Mouse (Mus musculus): Measurements from ENCODE around the gene Pecam1.
"Not testable (repeated sequence)": the region's sequence is repeated elsewhere in the genome, so short reads cannot be mapped to it uniquely, and the experiment has no call there.

The Pecam1 gene

GRCm38 (mm10) chr11:106728402-106729366 lies 21.7 kb downstream of the Pecam1 start:
- no peak for DNase-seq (ENCODE audit: low read depth)

GRCm38 (mm10) chr11:106727967-106728366 lies 22.5 kb downstream of the Pecam1 start:
- no peak for DNase-seq (ENCODE audit: low read depth)

GRCm38 (mm10) chr11:106724916-106725235 lies 25.6 kb downstream of the Pecam1 start:
- DNase-seq (ENCODE audit: low read depth), result not testable (repeated sequence)

DNA sequence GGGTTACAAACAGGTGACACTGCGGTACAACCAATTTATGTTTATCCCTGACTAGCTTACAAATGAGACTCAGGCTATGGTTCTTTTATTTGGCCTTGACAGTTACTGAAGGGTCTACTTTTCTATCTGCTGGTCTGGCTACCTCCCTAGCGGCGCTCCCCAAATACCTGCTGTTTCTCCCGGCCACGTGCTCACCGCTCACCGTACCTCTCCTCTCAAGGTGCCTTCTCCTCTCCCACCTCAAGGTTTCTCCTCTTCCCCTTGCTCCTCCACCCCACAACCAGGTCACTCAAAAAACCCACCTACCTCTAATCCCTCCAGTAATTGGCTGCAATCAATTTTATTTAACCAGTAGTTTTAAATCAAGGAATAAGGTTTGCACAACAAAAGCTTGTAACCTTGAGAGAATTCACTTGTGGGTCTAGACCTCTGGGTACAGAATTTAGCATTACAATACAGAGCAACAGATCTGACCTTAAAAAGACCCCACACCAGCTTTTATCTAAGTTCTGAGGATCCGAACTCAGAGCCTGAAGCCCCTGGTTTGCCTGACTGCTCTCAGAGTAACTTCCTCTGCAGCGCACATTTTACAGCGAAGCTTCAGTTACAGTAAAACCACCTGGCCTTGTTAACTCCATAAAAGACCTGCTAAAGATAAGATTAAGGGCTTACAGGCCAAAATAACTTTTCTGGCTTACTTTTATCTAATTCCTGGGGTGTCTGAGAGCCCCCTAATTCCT lies 26.1 kb downstream of the Pecam1 start:
- no peak for DNase-seq (ENCODE audit: low read depth)

DNA sequence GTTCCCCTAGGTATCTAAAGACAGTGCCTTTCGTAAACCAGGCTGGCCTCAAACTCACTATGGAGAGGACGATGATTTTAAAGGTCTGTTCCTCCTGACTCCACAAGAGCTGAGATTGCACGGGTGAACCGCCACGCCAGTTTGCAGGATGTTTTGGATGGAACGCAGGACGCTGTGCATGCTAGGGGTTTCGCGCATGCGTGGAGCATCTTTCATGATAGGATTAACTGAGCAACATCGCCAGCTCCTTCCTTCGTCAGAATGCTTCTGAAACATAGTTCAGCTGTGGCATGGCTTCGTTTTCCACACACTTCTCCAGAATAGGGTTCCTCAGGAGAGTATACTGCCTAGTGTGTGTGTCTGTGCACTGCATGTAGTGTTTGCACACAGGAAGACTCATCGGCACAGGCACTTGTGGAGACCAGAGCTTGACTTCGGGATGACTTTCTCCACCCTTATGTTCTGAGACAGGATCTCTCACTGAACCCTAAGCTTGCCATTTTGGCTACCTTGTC lies 26.8 kb downstream of the Pecam1 start:
- no peak for DNase-seq (ENCODE audit: low read depth)

DNA sequence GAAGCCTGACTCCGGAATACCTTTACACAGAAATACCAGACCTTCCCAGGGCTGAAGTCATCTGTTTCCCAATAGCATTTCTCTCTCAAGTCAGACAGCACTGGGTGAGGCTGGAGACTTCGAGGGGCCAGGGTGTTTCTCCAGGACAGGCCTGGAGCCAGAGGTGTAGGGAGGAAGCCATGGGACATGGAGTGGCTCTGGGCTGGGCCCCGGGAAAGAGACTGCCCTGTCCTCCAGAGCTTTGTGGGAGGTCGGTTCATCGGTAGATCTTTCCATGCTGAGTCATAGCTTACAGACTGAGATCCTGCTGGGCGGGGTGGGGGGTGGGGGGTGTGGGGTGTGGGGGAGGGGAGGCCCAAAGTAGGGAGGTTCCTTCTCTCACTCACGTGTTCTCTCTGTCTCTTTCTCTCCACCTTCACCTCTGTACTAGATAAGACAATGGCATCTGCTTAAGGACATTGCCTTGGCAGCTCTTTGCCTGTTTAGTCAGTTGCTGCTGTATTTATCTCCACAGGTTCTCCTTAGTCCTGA lies 27.5 kb downstream of the Pecam1 start:
- DNase-seq (ENCODE audit: low read depth), result no peak

DNA sequence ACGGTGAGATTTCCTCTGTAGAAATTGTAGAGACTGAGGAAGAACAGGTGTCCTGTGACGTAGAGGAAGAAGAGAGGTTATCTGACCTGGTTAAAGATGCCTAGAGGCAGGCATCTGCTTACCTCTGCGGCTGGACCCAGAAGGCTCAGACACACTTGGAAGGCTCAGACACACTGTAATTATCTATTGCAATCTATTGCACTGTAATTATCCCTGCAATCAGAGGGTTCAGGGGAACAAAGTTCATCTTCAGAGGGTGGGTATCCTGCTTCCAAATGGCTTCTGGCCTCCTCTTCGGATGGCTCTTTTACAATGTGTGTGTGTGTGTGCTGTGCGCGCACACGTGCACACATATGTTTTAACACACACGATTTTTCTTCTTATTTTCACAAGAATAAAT lies 30.0 kb downstream of the Pecam1 start:
- no peak for DNase-seq (ENCODE audit: low read depth)

DNA sequence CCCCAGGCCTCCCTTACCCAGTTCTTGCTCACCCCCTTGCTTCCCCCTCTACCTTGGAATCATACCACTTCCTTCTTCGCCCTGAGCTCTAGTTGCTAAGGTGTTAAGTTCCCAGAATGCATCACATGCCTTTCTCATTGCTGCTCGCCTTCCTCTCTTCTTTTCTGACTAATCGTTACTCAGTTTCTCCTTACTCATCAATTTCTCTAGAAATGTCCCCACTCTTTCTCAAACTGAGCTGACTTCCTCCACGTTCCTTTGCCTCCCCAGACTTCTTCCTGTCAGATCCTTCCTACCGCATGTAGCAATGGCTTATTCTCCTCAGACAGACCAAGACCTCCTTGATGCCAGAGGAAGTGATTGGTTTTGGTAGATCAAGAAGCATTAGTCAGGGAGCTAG lies 33.9 kb downstream of the Pecam1 start:
- DNase-seq (ENCODE audit: low read depth), result peak; percentile 42

GRCm38 (mm10) chr11:106715066-106715465 lies 35.4 kb downstream of the Pecam1 start:
- DNase-seq (ENCODE audit: low read depth), result no peak

GRCm38 (mm10) chr11:106710789-106711188 lies 39.6 kb downstream of the Pecam1 start:
- no peak for DNase-seq (ENCODE audit: low read depth)

- no peak for DNase-seq (ENCODE audit: low read depth)
These were observed 41.0 kb downstream of the Pecam1 start for GRCm38 (mm10) chr11:106709227-106709985.

DNA sequence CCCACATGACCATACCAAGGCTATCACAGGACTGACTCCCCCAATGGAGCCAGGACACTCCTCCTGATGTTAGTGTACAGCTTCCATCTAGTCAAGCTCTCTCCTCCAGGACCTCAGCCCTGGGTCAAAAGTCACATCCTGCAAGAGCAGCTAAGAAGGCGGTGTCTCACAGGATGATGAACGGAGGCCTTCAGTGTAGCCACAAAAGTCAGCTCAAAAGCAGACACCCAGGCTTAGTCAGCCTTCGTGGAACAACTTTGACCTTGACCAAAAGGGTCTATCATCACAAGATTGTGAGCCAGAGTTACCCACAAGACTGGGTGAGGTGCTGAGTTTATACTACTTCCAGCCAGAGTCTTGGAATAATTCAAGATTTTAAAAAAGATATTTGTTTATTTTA lies 42.6 kb downstream of the Pecam1 start:
- no peak for DNase-seq (ENCODE audit: low read depth)

DNA sequence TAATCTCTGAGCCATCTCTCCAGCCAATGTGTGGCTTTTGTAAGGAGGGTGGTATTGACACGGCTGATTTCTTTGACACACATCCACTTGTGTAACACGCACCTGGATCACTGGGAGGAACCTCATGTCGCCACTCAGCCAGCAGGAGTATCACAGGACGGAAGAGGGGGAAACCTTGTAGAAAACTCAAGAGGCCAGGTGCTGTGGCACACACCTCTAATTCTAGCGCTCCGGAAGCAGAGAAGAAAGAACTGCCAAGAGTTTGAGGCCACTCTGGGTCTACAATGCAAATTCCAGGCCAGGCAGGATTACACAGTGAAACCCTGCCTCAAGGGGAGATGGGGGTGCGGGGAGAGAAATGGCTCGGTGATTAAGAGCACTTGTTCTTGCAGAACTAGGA lies 43.3 kb downstream of the Pecam1 start:
- no peak for DNase-seq (ENCODE audit: low read depth)

- DNase-seq (ENCODE audit: low read depth), result no peak
These were observed 44.2 kb downstream of the Pecam1 start for GRCm38 (mm10) chr11:106706212-106706611.

DNA sequence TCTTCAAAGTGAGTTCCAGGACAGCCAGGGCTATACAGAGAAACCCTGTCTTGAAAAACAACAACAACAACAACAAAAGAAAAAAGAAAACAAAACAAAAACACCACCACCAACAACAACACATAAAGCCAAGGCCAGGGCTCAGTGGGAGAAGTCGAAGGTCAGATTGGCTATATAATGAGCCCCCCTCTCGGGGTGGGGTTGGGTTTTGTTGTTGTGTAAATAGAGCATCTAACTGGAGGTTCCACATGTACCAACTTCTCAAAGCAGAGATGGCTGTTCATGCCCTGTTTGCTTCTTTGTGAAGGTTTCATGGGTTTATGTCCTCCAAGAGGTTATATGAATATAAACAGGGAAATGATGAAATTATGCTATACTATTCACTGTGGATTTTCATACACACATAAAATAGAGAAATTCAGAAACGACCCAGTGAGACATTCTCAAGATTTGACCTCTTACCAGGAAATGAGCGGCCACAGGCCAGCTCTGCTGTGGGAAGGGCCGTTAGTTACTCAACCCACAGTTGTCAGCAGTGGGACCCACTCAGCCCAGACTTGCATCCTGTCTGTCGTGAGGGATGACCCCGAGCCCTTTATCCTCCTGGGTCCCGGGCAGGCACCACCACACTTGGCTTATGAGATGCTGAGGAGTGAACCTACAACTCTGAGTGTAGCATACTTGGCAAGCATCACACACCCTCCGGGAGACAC lies 45.9 kb downstream of the Pecam1 start:
- no peak for DNase-seq (ENCODE audit: low read depth)

GRCm38 (mm10) chr11:106703931-106704330 lies 46.5 kb downstream of the Pecam1 start:
- no peak for DNase-seq (ENCODE audit: low read depth)

DNA sequence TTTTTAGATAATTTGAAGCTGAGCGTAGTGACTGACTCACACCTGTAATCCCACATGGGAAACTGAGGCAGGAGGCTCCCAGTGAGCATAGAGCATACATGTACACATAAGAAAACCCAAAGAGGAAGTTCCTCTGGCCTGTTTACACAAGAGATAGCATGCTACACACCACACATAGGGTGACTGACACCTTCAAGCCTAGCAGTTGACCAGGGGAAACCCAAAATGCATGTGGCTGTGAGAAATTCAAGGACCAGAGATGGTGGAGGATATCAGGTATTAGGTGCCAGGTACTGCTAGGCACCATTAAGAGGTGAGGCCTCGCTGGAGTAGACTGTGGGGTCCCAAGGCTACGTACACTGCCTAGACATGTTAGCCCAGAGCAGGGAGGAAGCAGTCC lies 47.8 kb downstream of the Pecam1 start:
- DNase-seq (ENCODE audit: low read depth), result no peak

- no peak for DNase-seq (ENCODE audit: low read depth)
These were observed 48.8 kb downstream of the Pecam1 start for GRCm38 (mm10) chr11:106701589-106701988.

DNA sequence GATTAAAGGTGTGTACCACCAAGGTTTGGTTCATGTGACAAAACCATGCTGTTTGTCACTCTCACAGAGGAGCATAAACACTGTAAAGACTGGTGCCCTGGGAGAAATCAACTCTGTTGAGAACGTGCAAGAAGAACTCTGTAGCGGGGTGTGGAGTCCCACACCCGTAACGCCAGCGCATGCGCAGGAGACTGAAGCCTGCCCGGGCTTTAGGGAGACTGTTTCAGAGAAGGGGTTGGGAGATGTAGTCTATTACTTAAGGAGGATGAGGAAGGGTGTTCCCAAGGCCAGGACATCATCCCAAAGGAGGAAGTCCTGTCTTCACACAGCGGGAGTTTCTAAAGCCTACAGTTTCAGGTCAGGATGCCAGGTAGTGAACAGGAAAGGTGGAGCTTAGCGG lies 51.3 kb downstream of the Pecam1 start:
- no peak for DNase-seq (ENCODE audit: low read depth)

GRCm38 (mm10) chr11:106698289-106698688 lies 52.1 kb downstream of the Pecam1 start:
- no peak for DNase-seq (ENCODE audit: low read depth)

DNA sequence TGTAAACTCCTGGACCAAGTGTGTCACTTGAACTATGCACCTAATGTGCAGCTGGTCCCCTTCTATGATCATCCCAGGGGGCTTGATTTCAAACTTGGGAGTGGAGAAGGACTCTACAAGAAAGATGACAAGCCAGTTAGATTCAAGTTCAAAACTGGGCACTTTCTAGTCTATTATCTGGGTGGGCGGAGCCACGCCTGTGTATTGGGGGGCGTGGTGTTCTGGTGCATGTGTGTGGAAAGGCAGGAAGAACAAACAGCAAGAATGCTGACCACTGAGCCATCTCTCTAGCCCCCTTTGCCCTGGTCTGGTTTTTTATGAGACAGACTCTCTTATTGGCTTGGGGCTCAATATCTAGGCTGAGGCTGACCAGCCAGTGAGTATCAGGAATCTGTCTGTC lies 54.5 kb downstream of the Pecam1 start:
- no peak for DNase-seq (ENCODE audit: low read depth)

Data from naive thymus-derived CD4-positive, alpha-beta T cell, adult 2 months (primary cell).